Mouse (Mus musculus) bone marrow, adult 2 months (tissue): ENCODE measurements around the gene Bicdl2.
A peak's percentile ranks its signal among the peaks of the same experiment; 100 is the strongest.

ENCODE experiments used
- CTCF ChIP-seq: fragments of 200-500 bp; IDR thresholded peaks from 2 replicates; pipeline ENCODE4 v1.5.1; 2011; ENCODE audit warnings: low read length, control low read depth; ENCODE audit not compliant: control insufficient read depth, insufficient read depth
- POLR2A ChIP-seq: fragments of 200-500 bp; IDR thresholded peaks from 2 replicates; pipeline ENCODE4 v1.6.1; 2011; ENCODE audit warnings: low read depth, mild to moderate bottlenecking, control low read depth, low read length, borderline replicate concordance; ENCODE audit not compliant: control insufficient read depth

- TF ChIP-seq POLR2A: no peak
- TF ChIP-seq CTCF: peak; percentile 40; the same call in 1 of the 2 replicates
Measured at GRCm38 (mm10) chr17:23664556-23665021, 4.3 kb downstream of the Bicdl2 start.
